Mouse (Mus musculus): ENCODE results near the gene Olfr1270. TPM values are rescaled to one million over a fixed set of nuclear protein-coding genes. Genes with fewer than 3 reads are reported as not detected.
"Not testable (repeated sequence)": the region's sequence is repeated elsewhere in the genome, so short reads cannot be mapped to it uniquely, and the experiment has no call there.

The Olfr1270 gene
- not detected in 3 replicates for total RNA-seq (2017)

GRCm38 (mm10) chr2:90152991-90153390 is at the start of gene Olfr1270:
Gene Olfr1270 (minus strand): TSS chr2:90153091.
- ATAC-seq (replicated peaks; ENCODE audit: insufficient number of reproducible peaks, low FRiP score, low TSS enrichment, poor library complexity, severe bottlenecking) = no peak

GRCm38 (mm10) chr2:90199606-90200005 is 46.7 kb upstream of the Olfr1270 start:
- not testable (repeated sequence) for ATAC-seq (replicated peaks; ENCODE audit: insufficient number of reproducible peaks, low FRiP score, low TSS enrichment, poor library complexity, severe bottlenecking)

GRCm38 (mm10) chr2:90195285-90195684 is 42.4 kb upstream of the Olfr1270 start:
- ATAC-seq (replicated peaks; ENCODE audit: insufficient number of reproducible peaks, low FRiP score, low TSS enrichment, poor library complexity, severe bottlenecking) = not testable (repeated sequence)

GRCm38 (mm10) chr2:90194750-90195149 is 41.9 kb upstream of the Olfr1270 start:
- peak; percentile 74 for ATAC-seq (replicated peaks; ENCODE audit: insufficient number of reproducible peaks, low FRiP score, low TSS enrichment, poor library complexity, severe bottlenecking)

- ATAC-seq (replicated peaks; ENCODE audit: insufficient number of reproducible peaks, low FRiP score, low TSS enrichment, poor library complexity, severe bottlenecking) = peak; percentile 68; the same call in 1 of the 2 replicates
Measured at GRCm38 (mm10) chr2:90187082-90187481, 34.2 kb upstream of the Olfr1270 start.

GRCm38 (mm10) chr2:90186082-90186481 is 33.2 kb upstream of the Olfr1270 start:
- not testable (repeated sequence) for ATAC-seq (replicated peaks; ENCODE audit: insufficient number of reproducible peaks, low FRiP score, low TSS enrichment, poor library complexity, severe bottlenecking)

- ATAC-seq (replicated peaks; ENCODE audit: insufficient number of reproducible peaks, low FRiP score, low TSS enrichment, poor library complexity, severe bottlenecking) = no peak
Measured at GRCm38 (mm10) chr2:90153916-90154315, 1.0 kb upstream of the Olfr1270 start.

GRCm38 (mm10) chr2:90142196-90142595 is 10.7 kb downstream of the Olfr1270 start, which contains the start of gene Olfr32:
Gene Olfr32 (minus strand): TSS chr2:90142296.
- no peak for ATAC-seq (replicated peaks; ENCODE audit: insufficient number of reproducible peaks, low FRiP score, low TSS enrichment, poor library complexity, severe bottlenecking)

GRCm38 (mm10) chr2:90121312-90121711 is 31.6 kb downstream of the Olfr1270 start, which contains the start of gene Olfr1269:
Gene Olfr1269 (minus strand): TSS chr2:90121412.
- ATAC-seq (replicated peaks; ENCODE audit: insufficient number of reproducible peaks, low FRiP score, low TSS enrichment, poor library complexity, severe bottlenecking) = no peak

Other genes starting within 250 kb of the Olfr1270 start
- 0.19 TPM in 1 of 3 replicates, not detected in the others for gene Olfr1258, start 225.8 kb downstream of the Olfr1270 start, total RNA-seq (2017)
- gene Olfr1259, start 204.4 kb downstream of the Olfr1270 start, total RNA-seq (2017) = 1.1 TPM in 1 of 3 replicates, not detected in the others
- gene Olfr1260, start 178.8 kb downstream of the Olfr1270 start, total RNA-seq (2017) = not detected in 3 replicates
- not detected in 3 replicates for gene Olfr1261, start 161.9 kb downstream of the Olfr1270 start, total RNA-seq (2017)
- gene Olfr1262, start 152.9 kb downstream of the Olfr1270 start, total RNA-seq (2017) = not detected in 3 replicates
- not detected in 3 replicates for gene Olfr1263, start 141.0 kb downstream of the Olfr1270 start, total RNA-seq (2017)
- not detected in 3 replicates for gene Olfr1264, start 127.5 kb downstream of the Olfr1270 start, total RNA-seq (2017)
- not detected in 3 replicates for gene Olfr1265, start 117.8 kb downstream of the Olfr1270 start, total RNA-seq (2017)
- not detected in 3 replicates for gene Olfr140, start 89.5 kb downstream of the Olfr1270 start, total RNA-seq (2017)
- not detected in 3 replicates for gene Olfr1269, start 31.7 kb downstream of the Olfr1270 start, total RNA-seq (2017)
- not detected in 3 replicates for gene Olfr32, start 10.8 kb downstream of the Olfr1270 start, total RNA-seq (2017)
- gene Olfr1506, start 71.4 kb upstream of the Olfr1270 start, total RNA-seq (2017) = not detected in 3 replicates
- not detected in 3 replicates for gene Olfr142, start 104.5 kb upstream of the Olfr1270 start, total RNA-seq (2017)
- gene Olfr1271, start 117.9 kb upstream of the Olfr1270 start, total RNA-seq (2017) = not detected in 3 replicates
- gene Olfr1272, start 139.8 kb upstream of the Olfr1270 start, total RNA-seq (2017) = not detected in 3 replicates
- 0.39 TPM in 1 of 3 replicates, not detected in the others for gene Gm13769, start 169.1 kb upstream of the Olfr1270 start, total RNA-seq (2017)
- not detected in 3 replicates for gene Olfr1274-ps, start 245.6 kb upstream of the Olfr1270 start, total RNA-seq (2017)